Mouse (Mus musculus) heart, postnatal 36 days (tissue): ENCODE results near the gene Olfr1197. TPM values are rescaled to one million over a fixed set of nuclear protein-coding genes. Genes with fewer than 3 reads are reported as not detected.

Source experiments
- DNase-seq, 2 experiments: peaks; one replicate each; pipeline ENCODE4 v3.0.0; 2021 to 2022
- intact Hi-C: fragments of 180-260 bp; cut with DNase I; formaldehyde crosslinking; loops from one replicate; pipeline ENCODE4 v1.15.1; 2025
- total RNA-seq, 2 experiments: library from RNA; stranded (reverse); gene quantifications; 2 replicates each; pipeline ENCODE4 v1.2.3; 2021

The Olfr1197 gene
- not detected for total RNA-seq

GRCm38 (mm10) chr2:88732266-88732665 lies at the start of gene Olfr1197:
Olfr1197 (minus strand) TSS chr2:88732366.
- intact Hi-C loops = no loop called here
- DNase-seq = no peak

GRCm38 (mm10) chr2:88770388-88770787 lies 38.2 kb upstream of the Olfr1197 start, which contains the start of gene Olfr1200:
Olfr1200 (minus strand) TSS chr2:88770488.
- intact Hi-C loops = no loop called here

GRCm38 (mm10) chr2:88760369-88760768 lies 28.2 kb upstream of the Olfr1197 start, which contains the start of gene Olfr1199:
Olfr1199 (minus strand) TSS chr2:88760469.
- no peak for DNase-seq
- intact Hi-C loops = no loop called here

More at GRCm38 (mm10) chr2:88770388-88770787, 38.2 kb upstream of the Olfr1197 start, which contains the start of gene Olfr1200:
- no peak for DNase-seq

- intact Hi-C loops = no loop called here
- no peak for DNase-seq
Observed at GRCm38 (mm10) chr2:88751270-88751669, 19.1 kb upstream of the Olfr1197 start, which contains the start of gene Olfr1198. Olfr1198 (minus strand) TSS chr2:88751370.

- intact Hi-C loops = no loop called here
- DNase-seq = no peak
Observed at GRCm38 (mm10) chr2:88743379-88743778, 11.2 kb upstream of the Olfr1197 start.

GRCm38 (mm10) chr2:88704497-88704896 lies 27.7 kb downstream of the Olfr1197 start, which contains the start of gene Olfr1196:
Olfr1196 (minus strand) TSS chr2:88704597.
- intact Hi-C loops = no loop called here
- DNase-seq = no peak

GRCm38 (mm10) chr2:88689087-88689486 lies 43.1 kb downstream of the Olfr1197 start, which contains the start of gene Olfr1195:
Olfr1195 (minus strand) TSS chr2:88689187.
- no peak for DNase-seq
- intact Hi-C loops = no loop called here

Other genes with a start within 250 kb of the Olfr1197 start
- not detected for gene Olfr1184, start 248.8 kb downstream of the Olfr1197 start, total RNA-seq
- gene Olfr1185-ps1, start 239.0 kb downstream of the Olfr1197 start, total RNA-seq = not detected
- not detected for gene Olfr1186, start 213.8 kb downstream of the Olfr1197 start, total RNA-seq
- not detected for gene Olfr1188, start 175.4 kb downstream of the Olfr1197 start, total RNA-seq
- not detected for gene Olfr1189, start 145.9 kb downstream of the Olfr1197 start, total RNA-seq
- gene Olfr1191-ps1, start 91.8 kb downstream of the Olfr1197 start, total RNA-seq = not detected
- gene Olfr1192-ps1, start 83.9 kb downstream of the Olfr1197 start, total RNA-seq = not detected
- gene Olfr1193, start 56.7 kb downstream of the Olfr1197 start, total RNA-seq = not detected
- not detected for gene Olfr1195, start 43.2 kb downstream of the Olfr1197 start, total RNA-seq
- not detected for gene Olfr1196, start 27.8 kb downstream of the Olfr1197 start, total RNA-seq
- not detected for gene Olfr1198, start 19.0 kb upstream of the Olfr1197 start, total RNA-seq
- gene Olfr1199, start 28.1 kb upstream of the Olfr1197 start, total RNA-seq = not detected
- gene Olfr1200, start 38.1 kb upstream of the Olfr1197 start, total RNA-seq = not detected
- not detected for gene Olfr1201, start 60.7 kb upstream of the Olfr1197 start, total RNA-seq
- gene Olfr1202, start 82.1 kb upstream of the Olfr1197 start, total RNA-seq = not detected
- not detected for gene Olfr1205, start 97.4 kb upstream of the Olfr1197 start, total RNA-seq
- not detected for gene Olfr1204, start 116.9 kb upstream of the Olfr1197 start, total RNA-seq
- gene Olfr1206, start 130.9 kb upstream of the Olfr1197 start, total RNA-seq = not detected
- gene Olfr1208, start 169.9 kb upstream of the Olfr1197 start, total RNA-seq = not detected
- gene Olfr1209, start 182.8 kb upstream of the Olfr1197 start, total RNA-seq = not detected
- not detected for gene Olfr1211, start 205.7 kb upstream of the Olfr1197 start, total RNA-seq
- not detected for gene Olfr1212, start 221.6 kb upstream of the Olfr1197 start, total RNA-seq
- gene Gm13762, start 247.9 kb upstream of the Olfr1197 start, total RNA-seq = not detected